Mouse (Mus musculus) intestine, embryonic 16.5 days (tissue): ENCODE measurements at regions not wholly inside any gene's neighbourhood (a gene's known extent, or its start where the extent isn't known, plus 50 kb on each side); places are given as distances from the start of the nearest gene placed in this dataset.

Experiments used
- ATAC-seq: fragments of 200-750 bp; cut with Nextera tagmentation; 2 replicates; pipeline ENCODE4 v1.8.0; 2017; ENCODE audit warnings: moderate TSS enrichment, moderate library complexity
- H3K27ac ChIP-seq: fragments of 300-500 bp; sonication (generic); 2 replicates; pipeline ENCODE4 v1.5.1; 2014; ENCODE audit warnings: mild to moderate bottlenecking, low read length
- H3K27me3 ChIP-seq: fragments of 300-500 bp; sonication (generic); replicated peaks from 2 replicates; pipeline ENCODE4 v1.6.1; 2014; ENCODE audit warnings: low read length, control low read depth, mixed read lengths; ENCODE audit not compliant: control insufficient read depth, insufficient read depth
- H3K36me3 ChIP-seq: fragments of 300-500 bp; sonication (generic); 2 replicates; pipeline ENCODE4 v1.6.1; 2014; ENCODE audit warnings: low read length, control low read depth; ENCODE audit not compliant: control insufficient read depth, insufficient read depth
- H3K4me1 ChIP-seq: fragments of 300-500 bp; sonication (generic); 2 replicates; pipeline ENCODE4 v1.6.1; 2014; ENCODE audit warnings: low read length, control low read depth, mixed read lengths; ENCODE audit not compliant: control insufficient read depth, insufficient read depth
- H3K4me2 ChIP-seq: fragments of 300-500 bp; sonication (generic); 2 replicates; pipeline ENCODE4 v1.6.1; 2014; ENCODE audit warnings: low read depth, low read length, control low read depth
- H3K4me3 ChIP-seq: fragments of 300-500 bp; sonication (generic); 2 replicates; pipeline ENCODE4 v1.5.1; 2014; ENCODE audit warnings: mild to moderate bottlenecking, low read length
- H3K9ac ChIP-seq: fragments of 300-500 bp; sonication (generic); 2 replicates; pipeline ENCODE4 v1.6.1; 2014; ENCODE audit warnings: low read depth, low read length
- H3K9me3 ChIP-seq: fragments of 300-500 bp; sonication (generic); 2 replicates; pipeline ENCODE4 v1.6.1; 2016; ENCODE audit warnings: low read length, control low read depth; ENCODE audit not compliant: control insufficient read depth
- WGBS: fragments of 180-500 bp; shearing (Covaris S2); extraction: QIAGEN DNeasy Blood & Tissue Kit; methylation state at CpG from one replicate; pipeline ENCODE4 v1.1.7; 2014; 5-methylcytosine and 5-hydroxymethylcytosine counted together

DNA sequence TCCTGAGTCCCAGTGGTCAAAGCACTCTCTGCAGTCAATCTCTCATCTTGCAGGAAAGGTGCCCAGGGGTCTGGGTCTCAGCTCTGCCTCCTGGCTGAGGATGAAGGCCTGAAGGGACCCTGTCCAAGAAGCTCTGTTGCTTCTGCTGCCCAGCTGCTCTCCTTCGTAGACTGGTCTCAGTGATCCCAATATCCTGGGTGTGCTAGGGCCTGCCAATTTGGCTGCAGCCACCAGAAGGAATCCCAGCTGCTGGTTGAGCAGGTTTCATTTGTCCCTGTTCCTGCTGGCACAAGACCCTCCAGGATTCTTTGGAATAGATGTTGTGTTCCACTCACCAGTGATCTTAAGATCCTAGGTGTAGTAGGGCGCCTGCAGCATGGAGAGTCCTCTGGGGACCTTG is 818.5 kb upstream of the Nr2f1 start:
- Histone ChIP-seq H3K27me3 (no peaks in the 10 kb centered on the region), H3K9ac (no peak overlapping the region), H3K9me3 (no peaks in the 10 kb centered on the region), H3K4me3 (no peak overlapping the region), H3K36me3 (no peaks in the 10 kb centered on the region), H3K4me1 (no peaks in the 10 kb centered on the region), H3K4me2 (no peak overlapping the region), H3K27ac (no peak overlapping the region)
- ATAC-seq: no peak
- 85% methylated on average over 2 of the region's 2 CpGs for WGBS

DNA sequence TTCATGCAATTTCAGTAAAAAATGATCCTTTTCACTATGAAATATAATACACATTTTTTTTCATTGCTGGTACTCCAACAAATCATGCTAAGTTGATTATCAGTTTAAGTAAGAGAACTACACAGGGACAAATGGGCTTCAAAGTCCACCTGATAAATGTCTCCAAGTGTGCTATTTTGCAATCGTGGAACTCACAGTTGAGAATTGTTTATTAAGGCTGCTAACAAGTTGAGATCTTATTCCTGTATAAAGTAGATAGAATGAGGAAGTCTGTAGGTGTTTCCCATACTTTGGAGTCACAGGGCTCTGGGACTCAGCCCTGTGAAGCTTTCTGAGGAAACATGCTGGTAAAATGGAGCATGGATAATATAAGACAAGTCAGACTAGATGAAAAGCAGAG is 803.8 kb upstream of the Nr2f1 start:
- H3K36me3 ChIP-seq: no peaks in the 10 kb centered on the region
- H3K9me3 ChIP-seq: no peaks in the 10 kb centered on the region
- no peak overlapping the region for H3K4me2 ChIP-seq
- H3K9ac ChIP-seq: no peak overlapping the region
- H3K4me3 ChIP-seq: no peak overlapping the region
- 33% methylated on average over 1 of the region's 1 CpGs for WGBS
- ATAC-seq: peak; percentile 76
- H3K4me1 ChIP-seq: no peaks in the 10 kb centered on the region
- no peak overlapping the region for H3K27ac ChIP-seq
- H3K27me3 ChIP-seq: no peaks in the 10 kb centered on the region

DNA sequence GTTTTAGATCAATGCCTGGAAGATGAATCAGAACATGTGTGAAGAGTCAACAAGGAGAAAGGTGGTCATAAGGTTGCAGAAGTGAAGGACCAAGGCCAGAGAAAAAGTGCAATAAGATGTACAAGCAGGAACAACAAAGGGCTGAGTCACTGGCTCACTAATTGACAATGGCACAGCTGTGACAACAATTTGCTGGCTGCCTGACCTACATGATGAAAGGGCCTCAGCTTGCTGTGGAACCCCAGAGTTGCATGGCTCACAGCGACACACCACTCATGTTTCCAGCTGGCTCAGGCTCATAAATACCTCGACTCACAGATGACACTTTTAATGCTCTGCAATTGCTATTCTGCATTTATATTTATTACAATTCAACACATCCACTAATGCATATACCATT is 799.3 kb upstream of the Nr2f1 start:
- no peak overlapping the region for H3K27ac ChIP-seq
- no peak overlapping the region for H3K4me3 ChIP-seq
- H3K27me3 ChIP-seq: no peaks in the 10 kb centered on the region
- no peaks in the 10 kb centered on the region for H3K36me3 ChIP-seq
- no peak for ATAC-seq
- H3K4me2 ChIP-seq: no peak overlapping the region
- no peaks in the 10 kb centered on the region for H3K4me1 ChIP-seq
- no peak overlapping the region for H3K9ac ChIP-seq
- 38% methylated on average over 2 of the region's 2 CpGs for WGBS
- H3K9me3 ChIP-seq: no peaks in the 10 kb centered on the region

DNA sequence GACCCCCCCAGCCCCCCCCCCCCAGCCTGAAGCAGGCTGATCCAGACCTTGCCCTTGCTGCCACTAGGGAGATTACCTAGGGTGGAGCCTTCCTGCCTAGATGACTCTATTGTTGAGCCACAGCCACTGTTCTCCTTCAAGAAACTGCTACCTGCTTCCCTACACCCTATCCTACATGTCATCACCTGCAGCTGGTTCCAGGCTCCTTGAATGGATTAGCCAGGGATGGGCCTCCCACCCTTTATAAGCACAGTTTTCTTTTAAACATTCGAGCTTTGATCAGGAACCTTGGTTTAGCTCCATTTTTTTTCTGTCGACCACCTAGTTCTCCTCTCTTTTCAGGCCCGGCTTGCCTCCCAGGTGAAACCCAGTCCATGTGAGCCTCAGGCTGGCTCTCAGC is 792.8 kb upstream of the Nr2f1 start:
- Histone ChIP-seq H3K9ac (no peak overlapping the region), H3K9me3 (no peaks in the 10 kb centered on the region), H3K27ac (no peak overlapping the region), H3K27me3 (no peaks in the 10 kb centered on the region), H3K4me3 (no peak overlapping the region), H3K4me2 (no peak overlapping the region), H3K4me1 (no peaks in the 10 kb centered on the region), H3K36me3 (no peaks in the 10 kb centered on the region)
- no peak for ATAC-seq
- 89% methylated on average over 3 of the region's 3 CpGs for WGBS

DNA sequence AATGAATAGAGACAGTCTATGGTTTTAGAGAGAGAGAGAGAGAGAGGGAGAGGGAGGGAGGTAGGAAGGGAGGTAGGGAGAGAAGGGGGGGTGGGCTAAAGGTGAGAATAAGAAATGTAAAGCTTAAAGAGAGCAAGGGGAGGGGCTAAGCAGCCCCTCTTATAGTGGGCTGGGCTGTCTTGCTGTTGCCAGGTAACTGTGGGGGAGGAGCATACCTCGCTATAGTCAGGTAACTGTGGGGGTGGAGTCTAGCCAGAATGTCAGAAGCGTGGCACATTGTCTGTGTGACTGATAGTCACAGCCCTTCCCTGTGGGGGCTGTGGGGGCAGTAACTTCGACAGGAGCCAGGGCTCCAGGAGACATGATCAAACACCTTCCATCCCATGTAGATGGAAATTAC is 786.4 kb upstream of the Nr2f1 start:
- Histone ChIP-seq H3K4me1 (no peaks in the 10 kb centered on the region), H3K9me3 (no peaks in the 10 kb centered on the region), H3K36me3 (no peaks in the 10 kb centered on the region), H3K27ac (no peak overlapping the region), H3K27me3 (no peaks in the 10 kb centered on the region), H3K4me3 (no peak overlapping the region), H3K4me2 (no peak overlapping the region), H3K9ac (no peak overlapping the region)
- 27% methylated on average over 3 of the region's 3 CpGs for WGBS
- ATAC-seq: no peak

DNA sequence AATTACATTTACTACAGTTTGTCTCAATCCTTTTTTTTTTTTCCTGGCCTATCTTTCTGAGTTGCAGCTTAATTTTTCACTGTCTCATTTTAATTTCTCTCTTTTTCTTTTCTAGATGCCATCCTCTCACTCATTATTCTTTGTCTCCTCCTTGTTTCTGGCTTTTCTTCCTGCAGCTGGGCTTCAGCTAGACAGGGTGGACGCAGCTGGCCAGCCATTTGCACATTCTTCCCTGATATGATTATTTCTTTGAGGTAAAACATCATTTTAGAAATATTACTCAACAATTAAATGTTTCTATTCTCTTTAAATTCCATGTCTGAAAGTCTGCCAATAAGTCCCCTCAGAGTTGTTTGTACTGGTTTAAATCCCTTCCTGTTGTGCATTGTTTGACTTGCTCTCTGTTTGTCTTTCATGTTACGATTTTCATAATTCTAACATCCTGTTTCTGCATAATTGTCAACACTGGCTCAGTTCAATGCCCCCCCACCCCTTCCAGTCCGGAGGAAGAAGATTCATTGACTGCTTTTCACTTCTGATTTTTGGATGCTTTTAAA is 777.7 kb upstream of the Nr2f1 start:
- Histone ChIP-seq H3K4me2 (no peak overlapping the region), H3K4me3 (no peak overlapping the region), H3K27me3 (no peaks in the 10 kb centered on the region), H3K27ac (no peak overlapping the region), H3K9ac (no peak overlapping the region), H3K4me1 (no peaks in the 10 kb centered on the region), H3K36me3 (no peaks in the 10 kb centered on the region), H3K9me3 (no peaks in the 10 kb centered on the region)
- WGBS: 46% methylated on average over 3 of the region's 3 CpGs
- ATAC-seq: no peak

DNA sequence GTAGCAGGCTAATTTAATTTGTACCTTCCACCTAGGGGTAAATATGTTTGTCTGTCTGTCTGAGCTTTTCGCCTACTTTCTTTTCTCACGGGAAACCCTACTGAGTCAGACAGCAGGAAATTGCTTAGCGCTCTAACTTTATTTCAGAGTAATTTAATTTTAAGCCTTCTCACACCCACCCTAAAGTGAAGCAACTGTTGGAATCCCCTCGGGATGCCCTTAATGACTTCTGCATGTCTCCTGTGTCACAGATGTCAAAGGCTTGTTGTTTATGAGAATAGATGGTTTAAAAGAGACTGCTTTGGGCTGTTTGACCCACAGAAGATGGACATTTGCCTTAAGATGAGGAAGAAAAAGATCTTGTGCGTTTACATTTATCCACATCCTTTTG is 738.8 kb upstream of the Nr2f1 start:
- no peak for ATAC-seq
- Histone ChIP-seq H3K36me3 (no peaks in the 10 kb centered on the region), H3K9ac (no peak overlapping the region), H3K27me3 (no peaks in the 10 kb centered on the region), H3K4me3 (no peak overlapping the region), H3K27ac (no peak overlapping the region), H3K4me1 (no peaks in the 10 kb centered on the region), H3K9me3 (no peaks in the 10 kb centered on the region), H3K4me2 (no peak overlapping the region)
- 52% methylated on average over 5 of the region's 5 CpGs for WGBS

DNA sequence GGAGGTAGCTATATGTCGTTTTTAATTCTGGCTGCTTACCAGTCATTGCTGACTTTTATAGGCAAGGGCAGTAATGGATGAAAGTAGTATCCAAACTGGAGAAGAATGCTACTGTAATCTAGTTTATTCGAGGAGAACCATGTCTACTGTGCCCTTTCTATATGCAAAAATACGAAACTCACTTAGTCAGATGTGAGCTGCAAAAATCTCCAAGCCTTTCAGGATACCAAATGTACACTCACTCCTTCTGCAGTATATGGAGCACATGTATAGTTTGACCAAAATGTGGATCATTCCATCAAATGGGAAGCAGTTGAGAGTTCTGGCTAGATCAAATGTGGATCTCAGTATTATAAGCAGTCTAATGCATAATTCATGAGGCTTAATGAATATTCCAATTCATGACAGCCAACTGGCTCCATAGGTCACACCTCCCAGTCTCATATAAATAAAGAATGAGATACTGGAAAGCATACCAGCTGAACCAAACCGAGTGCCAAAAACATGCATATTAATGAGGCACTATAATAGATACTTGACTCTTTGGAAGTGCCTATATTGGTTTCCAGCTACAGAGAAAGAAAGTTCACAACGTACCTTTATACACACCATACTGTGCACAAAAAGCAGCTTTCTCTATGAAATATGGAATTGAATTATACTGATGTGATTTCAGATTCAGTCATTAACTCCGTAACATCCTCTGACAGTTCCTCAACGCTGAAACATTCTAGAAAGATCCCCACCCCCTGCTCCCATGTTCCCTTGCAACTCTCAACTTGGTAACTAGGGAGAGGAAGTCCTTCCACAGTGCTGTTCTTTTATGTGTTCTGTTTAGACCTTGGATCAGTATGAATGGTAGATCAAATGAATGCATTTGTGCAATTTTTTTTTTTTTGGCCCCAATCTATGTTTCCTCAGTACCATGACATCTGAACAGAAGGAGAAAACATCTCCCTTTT is 738.1 kb upstream of the Nr2f1 start:
- Histone ChIP-seq H3K4me1 (no peaks in the 10 kb centered on the region), H3K27ac (no peak overlapping the region), H3K9ac (no peak overlapping the region), H3K4me2 (no peak overlapping the region), H3K9me3 (no peaks in the 10 kb centered on the region), H3K36me3 (no peaks in the 10 kb centered on the region), H3K27me3 (no peaks in the 10 kb centered on the region), H3K4me3 (no peak overlapping the region)
- WGBS: 74% methylated on average over 7 of the region's 7 CpGs
- ATAC-seq: no peak

DNA sequence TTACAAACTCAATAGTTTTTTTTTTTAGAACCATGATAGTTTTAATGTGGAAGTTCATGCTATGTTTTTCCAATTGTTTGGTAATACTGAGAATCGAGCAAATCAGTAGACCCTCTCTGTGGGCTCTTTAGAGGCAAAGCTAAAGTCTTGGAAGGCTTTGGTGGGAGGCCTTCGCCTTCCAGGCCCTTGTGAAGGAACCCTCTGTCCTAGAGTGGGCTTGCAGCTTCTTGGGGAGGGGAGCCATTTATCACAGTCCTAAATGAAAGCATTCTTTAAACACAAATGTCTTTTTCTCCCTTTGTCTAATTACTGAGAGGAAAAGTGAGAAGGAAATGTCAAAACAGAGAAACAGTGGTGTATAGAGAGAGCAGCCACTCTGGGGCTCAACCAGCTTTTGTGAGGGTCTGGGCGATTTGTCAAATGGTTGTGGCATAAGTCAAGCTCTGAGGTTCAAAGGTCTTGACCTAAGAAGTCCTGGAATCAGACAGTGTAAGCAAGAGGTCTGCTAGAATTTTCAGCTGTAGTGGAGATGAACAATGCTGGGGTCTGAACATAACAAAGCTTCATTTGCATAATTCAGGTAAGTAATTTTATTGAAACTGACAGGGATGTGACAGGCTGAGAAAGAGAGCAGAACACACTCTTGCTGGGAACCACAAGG is 736.6 kb upstream of the Nr2f1 start:
- Histone ChIP-seq H3K9me3 (no peaks in the 10 kb centered on the region), H3K4me1 (no peaks in the 10 kb centered on the region), H3K4me3 (no peak overlapping the region), H3K4me2 (no peak overlapping the region), H3K27ac (no peak overlapping the region), H3K36me3 (no peaks in the 10 kb centered on the region), H3K9ac (no peak overlapping the region), H3K27me3 (no peaks in the 10 kb centered on the region)
- 43% methylated on average over 3 of the region's 3 CpGs for WGBS
- ATAC-seq: no peak
